Mouse (Mus musculus) hindbrain, embryonic 11.5 days (tissue): ENCODE results near the gene Wnk2. TPM values are rescaled to one million over a fixed set of nuclear protein-coding genes. Genes with fewer than 3 reads are reported as not detected.

Experiments
- ATAC-seq: fragments of 200-750 bp; cut with Nextera tagmentation; 2 replicates; pipeline ENCODE4 v1.8.0; 2017; ENCODE audit warnings: mild to moderate bottlenecking, moderate TSS enrichment, moderate library complexity; ENCODE audit not compliant: low FRiP score
- DNase-seq: peaks from one replicate; pipeline ENCODE4 v3.0.0-alpha.2; 2015; ENCODE audit warnings: low spot score
- H3K27ac ChIP-seq: fragments of 300-500 bp; sonication (generic); 2 replicates; pipeline ENCODE4 v1.5.1; 2014; ENCODE audit warnings: mild to moderate bottlenecking, low read depth, low read length
- H3K27me3 ChIP-seq: fragments of 300-500 bp; sonication (generic); 2 replicates; pipeline ENCODE4 v1.6.1; 2014; ENCODE audit warnings: mild to moderate bottlenecking, low read length, moderate library complexity, mixed read lengths; ENCODE audit not compliant: control insufficient read depth, insufficient read depth
- H3K36me3 ChIP-seq: fragments of 300-500 bp; sonication (generic); 2 replicates; pipeline ENCODE4 v1.6.1; 2014; ENCODE audit warnings: mild to moderate bottlenecking, low read length, moderate library complexity, mixed read lengths; ENCODE audit not compliant: control insufficient read depth, insufficient read depth
- H3K4me1 ChIP-seq: fragments of 300-500 bp; sonication (generic); replicated peaks from 2 replicates; pipeline ENCODE4 v1.6.1; 2014; ENCODE audit warnings: low read length, mixed read lengths; ENCODE audit not compliant: control insufficient read depth, insufficient read depth
- H3K4me2 ChIP-seq: fragments of 300-500 bp; sonication (generic); replicated peaks from 2 replicates; pipeline ENCODE4 v1.6.1; 2014; ENCODE audit warnings: mild to moderate bottlenecking, low read depth, low read length
- H3K4me3 ChIP-seq: fragments of 300-500 bp; sonication (generic); 2 replicates; pipeline ENCODE4 v1.5.1; 2014; ENCODE audit warnings: low read depth, low read length
- H3K9ac ChIP-seq: fragments of 300-500 bp; sonication (generic); 2 replicates; pipeline ENCODE4 v1.6.1; 2014; ENCODE audit warnings: low read depth, low read length
- H3K9me3 ChIP-seq: fragments of 300-500 bp; sonication (generic); 2 replicates; pipeline ENCODE4 v1.6.1; 2016; ENCODE audit warnings: low read length; ENCODE audit not compliant: control insufficient read depth
- WGBS: fragments of 180-500 bp; shearing (Covaris S2); extraction: QIAGEN DNeasy Blood & Tissue Kit; methylation state at CpG from one replicate; pipeline ENCODE4 v1.1.7; 2014; 5-methylcytosine and 5-hydroxymethylcytosine counted together
- polyA plus RNA-seq: library from polyadenylated mRNA; unstranded; fragments of >200 nt; fragmentation: Nextera tagmentation; extraction: Ambion mirVana; gene quantifications from 2 replicates; pipeline ENCODE4 v1.2.1, GENCODE M21; 2014

The Wnk2 gene
- polyA plus RNA-seq, 1 experiment from 2014 or later = 11.0 TPM

GRCm38 (mm10) chr13:49025521-49025920 is 122.3 kb downstream of the Wnk2 start:
- WGBS = 18% methylated on average over 1 of the region's 1 CpGs
- DNase-seq (no peak), ATAC-seq (no peak)
- no peaks in the 10 kb centered on the region for H3K27me3 ChIP-seq
- no peak overlapping the region for H3K9ac ChIP-seq
- H3K9me3 ChIP-seq = no peaks in the 10 kb centered on the region
- no peak overlapping the region for H3K27ac ChIP-seq
- no peak overlapping the region for H3K4me3 ChIP-seq
- no peaks in the 10 kb centered on the region for H3K4me1 ChIP-seq
- no peaks in the 10 kb centered on the region for H3K36me3 ChIP-seq
- no peak overlapping the region for H3K4me2 ChIP-seq

- Histone ChIP-seq H3K9ac (no peak overlapping the region), H3K9me3 (no peaks in the 10 kb centered on the region), H3K27ac (no peak overlapping the region), H3K4me2 (no peak overlapping the region), H3K27me3 (no peaks in the 10 kb centered on the region), H3K4me1 (no peaks in the 10 kb centered on the region), H3K36me3 (no peaks in the 10 kb centered on the region), H3K4me3 (no peak overlapping the region)
- DNase-seq (no peak), ATAC-seq (no peak)
- 16% methylated on average over 5 of the region's 12 CpGs for WGBS
These were observed 123.1 kb downstream of the Wnk2 start for GRCm38 (mm10) chr13:49024763-49025162.

- Histone ChIP-seq H3K4me2 (no peak overlapping the region), H3K27ac (no peak overlapping the region), H3K36me3 (no peaks in the 10 kb centered on the region), H3K9ac (no peak overlapping the region), H3K4me3 (no peak overlapping the region), H3K4me1 (no peaks in the 10 kb centered on the region), H3K9me3 (no peaks in the 10 kb centered on the region; the same call in 1 of the 2 replicates), H3K27me3 (no peaks in the 10 kb centered on the region)
- DNase-seq = peak; percentile 51
- ATAC-seq = no peak
- 61% methylated on average over 3 of the region's 3 CpGs for WGBS
These were observed 126.1 kb downstream of the Wnk2 start for GRCm38 (mm10) chr13:49021693-49022092.

GRCm38 (mm10) chr13:49020152-49020551 is 127.7 kb downstream of the Wnk2 start:
- no peaks in the 10 kb centered on the region for H3K36me3 ChIP-seq
- no peaks in the 10 kb centered on the region; the same call in 1 of the 2 replicates for H3K9me3 ChIP-seq
- H3K4me2 ChIP-seq = no peak overlapping the region
- H3K4me1 ChIP-seq = peaks cover 1% of the 10 kb centered on the region; the same call in 1 of the 2 replicates
- DNase-seq (peak; percentile 56), ATAC-seq (peak; percentile 64)
- H3K27ac ChIP-seq = no peak overlapping the region
- 59% methylated on average over 5 of the region's 5 CpGs for WGBS
- 0 out of 2 replicates have a peak, but pooled peaks cover 2% of the 10 kb centered on the region for H3K27me3 ChIP-seq
- no peak overlapping the region for H3K4me3 ChIP-seq
- H3K9ac ChIP-seq = no peak overlapping the region

GRCm38 (mm10) chr13:49017375-49017774 is 130.4 kb downstream of the Wnk2 start:
- no peak overlapping the region for H3K27ac ChIP-seq
- ATAC-seq = no peak

GRCm38 (mm10) chr13:49016311-49016761 is 131.5 kb downstream of the Wnk2 start:
- peak overlapping the region; percentile 19 for H3K4me3 ChIP-seq
- ATAC-seq (peak; percentile 75), DNase-seq (peak; percentile 79)
- H3K9me3 ChIP-seq = no peaks in the 10 kb centered on the region; the same call in 1 of the 2 replicates
- 4% methylated on average over 16 of the region's 16 CpGs for WGBS
- peak overlapping the region; percentile 40; the same call in 1 of the 2 replicates for H3K9ac ChIP-seq
- H3K27ac ChIP-seq = peak overlapping the region; percentile 64
- H3K27me3 ChIP-seq = peaks cover 4% of the 10 kb centered on the region; the same call in 1 of the 2 replicates
- peak overlapping the region; percentile 56 for H3K4me2 ChIP-seq
- H3K4me1 ChIP-seq = peaks cover 3% of the 10 kb centered on the region; the same call in 1 of the 2 replicates
- H3K36me3 ChIP-seq = no peaks in the 10 kb centered on the region

More at GRCm38 (mm10) chr13:49017375-49017774, 130.4 kb downstream of the Wnk2 start:
- H3K36me3 ChIP-seq = no peaks in the 10 kb centered on the region
- H3K9me3 ChIP-seq = no peaks in the 10 kb centered on the region; the same call in 1 of the 2 replicates
- H3K9ac ChIP-seq = no peak overlapping the region
- 100% methylated on average over 1 of the region's 1 CpGs for WGBS
- peaks cover 3% of the 10 kb centered on the region; the same call in 1 of the 2 replicates for H3K4me1 ChIP-seq
- no peak overlapping the region for H3K4me2 ChIP-seq
- H3K27me3 ChIP-seq = peaks cover 4% of the 10 kb centered on the region; the same call in 1 of the 2 replicates
- no peak for DNase-seq
- H3K4me3 ChIP-seq = no peak overlapping the region

GRCm38 (mm10) chr13:49015366-49016306 is 132.2 kb downstream of the Wnk2 start:
- ATAC-seq = peak; percentile 36
- Histone ChIP-seq H3K36me3 (no peaks in the 10 kb centered on the region), H3K4me1 (peaks cover 3% of the 10 kb centered on the region; the same call in 1 of the 2 replicates), H3K27me3 (peaks cover 4% of the 10 kb centered on the region; the same call in 1 of the 2 replicates), H3K4me2 (peak overlapping the region; percentile 56), H3K9me3 (no peaks in the 10 kb centered on the region; the same call in 1 of the 2 replicates), H3K9ac (peak overlapping the region; percentile 40; the same call in 1 of the 2 replicates), H3K27ac (peak overlapping the region; percentile 64), H3K4me3 (peak overlapping the region; percentile 19)
- DNase-seq = peak; percentile 56
- WGBS = 4% methylated on average over 30 of the region's 30 CpGs

GRCm38 (mm10) chr13:49013206-49013794 is 134.5 kb downstream of the Wnk2 start:
- 34% methylated on average over 5 of the region's 5 CpGs for WGBS
- Histone ChIP-seq H3K4me1 (peaks cover 3% of the 10 kb centered on the region; the same call in 1 of the 2 replicates), H3K4me3 (no peak overlapping the region), H3K9ac (no peak overlapping the region), H3K9me3 (no peaks in the 10 kb centered on the region; the same call in 1 of the 2 replicates), H3K36me3 (no peaks in the 10 kb centered on the region), H3K4me2 (no peak overlapping the region), H3K27ac (no peak overlapping the region), H3K27me3 (peaks cover 4% of the 10 kb centered on the region; the same call in 1 of the 2 replicates)
- no peak for ATAC-seq
- no peak for DNase-seq
